Mouse (Mus musculus) midbrain, embryonic 14.5 days (tissue): ENCODE measurements around the gene Bpifb9a. TPM values are rescaled to one million over a fixed set of nuclear protein-coding genes. Genes with fewer than 3 reads are reported as not detected.
"Not testable (repeated sequence)": the region's sequence is repeated elsewhere in the genome, so short reads cannot be mapped to it uniquely, and the experiment has no call there.

Experiments used
- ATAC-seq: fragments of 200-750 bp; cut with Nextera tagmentation; 2 replicates; pipeline ENCODE4 v1.8.0; 2017; ENCODE audit warnings: moderate number of reproducible peaks, moderate library complexity; ENCODE audit not compliant: low FRiP score, low TSS enrichment
- DNase-seq: peaks from one replicate; pipeline ENCODE4 v3.0.0-alpha.2; 2015
- H3K27ac ChIP-seq: fragments of 300-500 bp; sonication (generic); replicated peaks from 2 replicates; pipeline ENCODE4 v1.5.1; 2014; ENCODE audit warnings: mild to moderate bottlenecking, low read depth, low read length, moderate library complexity
- H3K27me3 ChIP-seq: fragments of 300-500 bp; sonication (generic); 2 replicates; pipeline ENCODE4 v1.6.1; 2014; ENCODE audit warnings: low read length, control low read depth, mixed read lengths; ENCODE audit not compliant: control insufficient read depth, insufficient read depth
- H3K36me3 ChIP-seq: fragments of 300-500 bp; sonication (generic); 2 replicates; pipeline ENCODE4 v1.6.1; 2014; ENCODE audit warnings: low read length, control low read depth; ENCODE audit not compliant: control insufficient read depth, insufficient read depth
- H3K4me1 ChIP-seq: fragments of 300-500 bp; sonication (generic); 2 replicates; pipeline ENCODE4 v1.6.1; 2014; ENCODE audit warnings: mild to moderate bottlenecking, antibody characterized with exemption, low read length, control low read depth; ENCODE audit not compliant: control insufficient read depth, insufficient read depth
- H3K4me2 ChIP-seq: fragments of 300-500 bp; sonication (generic); 2 replicates; pipeline ENCODE4 v1.6.1; 2014; ENCODE audit warnings: mild to moderate bottlenecking, low read length, moderate library complexity
- H3K4me3 ChIP-seq: fragments of 300-500 bp; sonication (generic); replicated peaks from 2 replicates; pipeline ENCODE4 v1.5.1; 2014; ENCODE audit warnings: low read depth, low read length
- H3K9ac ChIP-seq: fragments of 300-500 bp; sonication (generic); replicated peaks from 2 replicates; pipeline ENCODE4 v1.6.1; 2014; ENCODE audit warnings: mild to moderate bottlenecking, low read length, moderate library complexity
- H3K9me3 ChIP-seq: fragments of 300-500 bp; sonication (generic); 2 replicates; pipeline ENCODE4 v1.6.1; 2016; ENCODE audit warnings: low read length, control low read depth, mixed read lengths; ENCODE audit not compliant: control insufficient read depth
- WGBS: fragments of 180-500 bp; shearing (Covaris S2); extraction: QIAGEN DNeasy Blood & Tissue Kit; methylation state at CpG from one replicate; pipeline ENCODE4 v1.1.7; 2014; 5-methylcytosine and 5-hydroxymethylcytosine counted together
- polyA plus RNA-seq: library from polyadenylated mRNA; unstranded; fragments of >200 nt; fragmentation: Nextera tagmentation; extraction: Ambion mirVana; gene quantifications from 2 replicates; pipeline ENCODE4 v1.2.1, GENCODE M21; 2014

The Bpifb9a gene
- not detected in 2 replicates for polyA plus RNA-seq

GRCm38 (mm10) chr2:154257554-154257953 lies at the start of gene Bpifb9a:
TSS of gene Bpifb9a (plus strand) at chr2:154257854.
- not testable (repeated sequence) for H3K27ac ChIP-seq, H3K4me1 ChIP-seq, H3K4me2 ChIP-seq, DNase-seq, H3K9me3 ChIP-seq, H3K9ac ChIP-seq, ATAC-seq, H3K36me3 ChIP-seq, H3K4me3 ChIP-seq, H3K27me3 ChIP-seq
- WGBS, result 81% methylated on average over 5 of the region's 5 CpGs

DNA sequence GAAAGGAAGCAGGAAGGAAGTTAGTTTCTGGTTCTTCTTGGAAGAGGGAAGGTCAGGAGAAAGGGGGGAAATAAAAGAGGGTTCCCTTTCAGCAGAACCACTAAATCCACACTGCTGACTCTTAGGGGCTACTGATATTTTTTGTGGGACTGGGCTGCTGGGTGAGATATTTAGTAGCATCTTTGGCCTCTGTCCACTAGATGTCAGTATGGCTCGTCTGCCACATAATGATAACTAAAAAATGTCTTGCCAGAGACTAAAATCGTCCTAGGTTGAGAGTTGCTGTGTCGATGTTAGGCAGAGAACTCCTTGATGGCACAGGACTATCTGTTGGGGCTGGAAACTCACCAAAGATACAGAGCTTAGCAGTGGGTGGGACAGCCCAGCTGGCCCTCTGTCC lies 48.5 kb upstream of the Bpifb9a start:
- ATAC-seq, result no peak
- WGBS, result 12% methylated on average over 3 of the region's 3 CpGs
- Histone ChIP-seq H3K36me3 (no peaks in the 10 kb centered on the region), H3K9me3 (no peaks in the 10 kb centered on the region), H3K27ac (no peak overlapping the region), H3K9ac (no peak overlapping the region), H3K4me1 (no peaks in the 10 kb centered on the region), H3K27me3 (no peaks in the 10 kb centered on the region), H3K4me2 (no peak overlapping the region), H3K4me3 (no peak overlapping the region)
- peak; percentile 81 for DNase-seq

DNA sequence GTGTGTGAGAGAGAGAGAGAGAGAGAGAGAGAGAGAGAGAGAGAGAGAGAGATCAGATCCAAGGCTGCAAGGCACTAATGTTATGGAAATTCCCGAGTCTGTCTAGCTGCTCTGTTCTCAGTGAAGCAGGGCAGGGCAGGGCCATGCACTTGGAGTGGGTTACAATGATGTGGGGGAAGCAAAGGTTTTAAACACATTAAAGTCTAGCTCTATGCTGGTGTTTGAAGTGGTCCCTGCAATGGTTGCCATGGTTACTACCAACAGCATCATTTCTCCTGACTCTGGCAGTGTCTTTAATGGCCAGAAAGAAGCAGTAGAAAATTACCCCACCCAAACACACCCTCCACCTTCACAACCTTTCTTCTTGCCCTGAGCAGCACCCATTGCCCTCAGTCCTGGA lies 46.5 kb upstream of the Bpifb9a start:
- H3K27me3 ChIP-seq, result no peaks in the 10 kb centered on the region
- no peak overlapping the region for H3K9ac ChIP-seq
- no peaks in the 10 kb centered on the region for H3K9me3 ChIP-seq
- 31% methylated on average over 1 of the region's 1 CpGs for WGBS
- no peaks in the 10 kb centered on the region for H3K4me1 ChIP-seq
- no peak overlapping the region for H3K4me2 ChIP-seq
- ATAC-seq (no peak), DNase-seq (peak; percentile 58)
- no peaks in the 10 kb centered on the region for H3K36me3 ChIP-seq
- H3K27ac ChIP-seq, result no peak overlapping the region
- H3K4me3 ChIP-seq, result no peak overlapping the region

DNA sequence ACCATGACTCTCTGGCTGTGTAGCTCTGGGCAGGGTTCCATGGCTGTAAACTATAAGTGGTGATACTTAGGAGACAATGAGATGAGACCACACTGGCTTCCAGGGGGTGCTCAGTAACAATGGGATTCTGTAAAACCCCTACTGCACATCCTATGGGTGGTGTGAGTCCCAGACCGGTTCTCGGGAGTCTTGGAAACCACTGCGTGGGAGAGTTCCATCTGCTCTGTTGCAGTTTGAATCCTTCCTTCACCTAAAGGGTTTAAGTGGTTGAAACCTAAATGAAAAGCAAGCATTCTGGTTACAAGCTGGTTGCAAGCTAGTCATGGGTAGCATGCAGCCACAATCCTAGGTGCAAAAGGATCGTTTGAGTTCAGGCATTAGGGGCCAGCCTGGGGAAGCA lies 45.8 kb upstream of the Bpifb9a start:
- no peak for DNase-seq
- Histone ChIP-seq H3K9me3 (no peaks in the 10 kb centered on the region), H3K27ac (no peak overlapping the region), H3K27me3 (no peaks in the 10 kb centered on the region), H3K4me1 (no peaks in the 10 kb centered on the region), H3K36me3 (no peaks in the 10 kb centered on the region), H3K9ac (no peak overlapping the region), H3K4me2 (no peak overlapping the region), H3K4me3 (no peak overlapping the region)
- ATAC-seq, result no peak
- 86% methylated on average over 4 of the region's 4 CpGs for WGBS

DNA sequence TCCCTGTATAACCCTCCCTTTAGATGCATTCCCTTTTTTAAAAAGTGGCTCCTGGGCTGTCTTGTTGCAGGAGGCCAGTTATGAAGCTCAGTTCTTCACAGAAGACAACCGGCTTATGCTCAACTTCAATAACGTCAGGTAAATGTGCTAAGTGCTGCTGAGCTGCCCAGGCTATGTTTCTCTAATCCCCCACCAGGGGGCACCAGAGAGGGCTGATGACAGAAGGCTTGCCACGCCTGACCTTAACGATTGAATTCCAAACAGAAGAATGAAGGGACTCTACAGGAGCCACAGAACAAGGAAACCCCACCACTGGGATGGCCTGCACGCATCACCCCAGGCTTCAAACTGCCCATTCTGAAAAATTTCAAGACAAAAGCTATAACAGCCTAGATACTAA lies 42.5 kb upstream of the Bpifb9a start:
- ATAC-seq (no peak), DNase-seq (peak; percentile 82)
- H3K27ac ChIP-seq, result no peak overlapping the region
- H3K9me3 ChIP-seq, result no peaks in the 10 kb centered on the region
- WGBS, result 17% methylated on average over 5 of the region's 5 CpGs
- no peaks in the 10 kb centered on the region for H3K4me1 ChIP-seq
- H3K4me2 ChIP-seq, result no peak overlapping the region
- H3K27me3 ChIP-seq, result no peaks in the 10 kb centered on the region
- no peak overlapping the region for H3K4me3 ChIP-seq
- no peaks in the 10 kb centered on the region for H3K36me3 ChIP-seq
- no peak overlapping the region for H3K9ac ChIP-seq

GRCm38 (mm10) chr2:154219950-154220349 lies 37.7 kb upstream of the Bpifb9a start:
- Histone ChIP-seq H3K9me3 (no peaks in the 10 kb centered on the region), H3K36me3 (no peaks in the 10 kb centered on the region), H3K9ac (no peak overlapping the region), H3K27me3 (no peaks in the 10 kb centered on the region), H3K4me2 (no peak overlapping the region), H3K4me1 (peaks cover 9% of the 10 kb centered on the region), H3K4me3 (no peak overlapping the region), H3K27ac (no peak overlapping the region)
- WGBS, result 84% methylated on average over 5 of the region's 5 CpGs
- DNase-seq (no peak), ATAC-seq (no peak)

DNA sequence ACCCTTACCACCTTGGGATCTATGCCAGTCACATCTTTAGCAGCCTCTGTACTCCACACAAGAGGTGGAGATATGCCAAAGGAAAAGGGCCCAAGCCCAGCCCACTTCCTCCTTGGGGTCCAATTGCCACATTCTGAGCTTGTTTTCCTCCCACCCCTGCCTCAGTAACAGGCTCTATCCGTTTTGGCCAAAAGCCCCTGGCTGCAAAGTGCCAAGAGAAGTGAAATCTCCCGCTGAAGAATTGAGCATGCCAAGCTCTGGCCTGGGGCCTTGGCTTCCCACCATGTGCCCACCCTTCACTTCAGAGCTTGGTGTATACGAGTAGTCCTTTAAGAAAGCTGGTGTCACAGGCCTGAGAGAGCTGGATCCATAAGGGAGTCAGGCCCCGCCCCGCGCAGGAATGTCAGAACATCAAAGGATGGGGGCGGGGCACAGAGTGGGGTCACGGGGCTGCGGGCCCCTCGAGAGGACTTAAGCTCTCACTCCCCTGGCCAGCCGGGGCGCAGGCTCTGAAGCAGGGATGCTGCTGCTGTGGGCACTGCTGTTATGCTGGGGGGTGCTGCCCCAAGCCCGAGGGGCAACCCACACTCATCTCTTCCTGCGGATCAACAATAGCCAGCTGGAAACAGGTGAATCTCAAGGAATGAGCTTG lies 34.3 kb upstream of the Bpifb9a start, which contains the start of gene Bpifb5:
Bpifb5 (plus strand) TSS at position 478 of the 652 bp plus-strand sequence.
- no peak within 1 kb of the TSS for H3K4me3 ChIP-seq
- H3K4me2 ChIP-seq, result peak within 1 kb of the TSS; percentile 25
- H3K9ac ChIP-seq, result no peak within 1 kb of the TSS
- 0 out of 2 replicates have a peak within 1 kb of the TSS, but pooled peaks have one; percentile 41 for H3K27ac ChIP-seq
- H3K4me1 ChIP-seq, result peaks cover 9% of the 10 kb centered on the region
- DNase-seq (peak; percentile 64), ATAC-seq (peak; percentile 55)
- H3K36me3 ChIP-seq, result no peaks in the 10 kb centered on the region
- H3K9me3 ChIP-seq, result no peaks in the 10 kb centered on the region
- H3K27me3 ChIP-seq, result no peaks in the 10 kb centered on the region
- WGBS, result 4% methylated on average over 14 of the region's 14 CpGs

GRCm38 (mm10) chr2:154223917-154224273 lies 33.8 kb upstream of the Bpifb9a start:
- Histone ChIP-seq H3K4me3 (no peak overlapping the region), H3K36me3 (no peaks in the 10 kb centered on the region), H3K27me3 (no peaks in the 10 kb centered on the region), H3K4me1 (peaks cover 9% of the 10 kb centered on the region), H3K27ac (0 out of 2 replicates have a peak overlapping the region, but pooled peaks have one; percentile 41), H3K9me3 (no peaks in the 10 kb centered on the region), H3K4me2 (no peak overlapping the region; the same call in 1 of the 2 replicates), H3K9ac (no peak overlapping the region)
- DNase-seq (peak; percentile 6), ATAC-seq (no peak)
- WGBS, result 11% methylated on average over 2 of the region's 2 CpGs

DNA sequence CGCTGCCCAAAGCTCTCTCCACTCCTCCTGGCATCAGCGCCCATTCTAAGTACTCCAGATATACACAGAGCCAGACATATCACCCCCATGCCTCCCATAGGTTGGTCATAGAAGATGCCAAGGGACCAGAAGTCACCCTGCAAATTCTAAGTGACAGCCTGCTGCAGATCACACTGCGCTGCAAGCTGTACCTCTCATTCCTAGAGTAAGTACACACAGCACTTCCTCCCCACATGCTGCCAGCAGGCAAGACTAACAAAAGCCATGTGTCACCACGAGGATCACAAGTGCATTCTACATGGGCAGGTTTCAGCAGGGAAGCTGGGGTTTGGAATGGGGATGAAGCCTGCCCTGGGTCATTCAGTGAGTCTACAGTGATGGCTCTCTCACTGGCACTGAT lies 30.7 kb upstream of the Bpifb9a start:
- DNase-seq (no peak), ATAC-seq (no peak)
- 79% methylated on average over 4 of the region's 4 CpGs for WGBS
- H3K9me3 ChIP-seq, result no peaks in the 10 kb centered on the region
- H3K4me2 ChIP-seq, result no peak overlapping the region
- H3K27ac ChIP-seq, result no peak overlapping the region
- H3K27me3 ChIP-seq, result no peaks in the 10 kb centered on the region
- no peaks in the 10 kb centered on the region for H3K36me3 ChIP-seq
- peaks cover 9% of the 10 kb centered on the region for H3K4me1 ChIP-seq
- no peak overlapping the region for H3K4me3 ChIP-seq
- no peak overlapping the region for H3K9ac ChIP-seq
